Comparison of ENCODE assay signal across 8 mouse cellular contexts in genomic region chr12:79898198-79898930, GRCm38 (mm10).
DNase-seq lines count a peak whose midpoint lies in the region; ATAC-seq lines count a peak whose summit lies in the region.

No protein-coding gene starts in this region.

- peaks cover 31% of the 10 kb centered on the region for H3K4me1 ChIP-seq in lung, embryonic 16.5 days (replicated peaks; ENCODE audit: control insufficient read depth, insufficient read depth, low read length)
- H3K4me1 ChIP-seq in intestine, embryonic 15.5 days (replicated peaks), result peaks cover 23% of the 10 kb centered on the region
- H3K4me1 ChIP-seq in neural tube, embryonic 13.5 days (replicated peaks), result peaks cover 45% of the 10 kb centered on the region

- WGBS in lung, embryonic 16.5 days, result 13% methylated on average over 12 of the region's 12 CpGs
- WGBS in intestine, embryonic 15.5 days, result 13% methylated on average over 12 of the region's 12 CpGs
- 7% methylated on average over 12 of the region's 12 CpGs for WGBS in neural tube, embryonic 13.5 days

- H3K4me2 ChIP-seq in lung, embryonic 16.5 days (ENCODE audit: low read depth, low read length), result 0 out of 2 replicates have a peak overlapping the region, but pooled peaks have one; percentile 7
- H3K4me2 ChIP-seq in intestine, embryonic 15.5 days (replicated peaks), result peak overlapping the region; percentile 26; the same call in 1 of the 2 replicates
- no peak overlapping the region for H3K4me2 ChIP-seq in neural tube, embryonic 13.5 days

- peak overlapping the region; percentile 63 for H3K27ac ChIP-seq in lung, embryonic 16.5 days (ENCODE audit: low read length)
- peak overlapping the region; percentile 52 for H3K27ac ChIP-seq in intestine, embryonic 15.5 days
- peak overlapping the region; percentile 52; the same call in 1 of the 2 replicates for H3K27ac ChIP-seq in neural tube, embryonic 13.5 days (replicated peaks)

- peaks cover 4% of the 10 kb centered on the region; the same call in 1 of the 2 replicates for H3K9me3 ChIP-seq in lung, embryonic 16.5 days (ENCODE audit: control insufficient read depth, low read length)
- H3K9me3 ChIP-seq in intestine, embryonic 15.5 days, result no peaks in the 10 kb centered on the region
- H3K9me3 ChIP-seq in neural tube, embryonic 13.5 days, result 0 out of 2 replicates have a peak, but pooled peaks cover 4% of the 10 kb centered on the region

- peak; percentile 19 for DNase-seq in CD4-positive, CD25-positive, alpha-beta regulatory T cell, adult 2 months (ENCODE audit: low read depth, low spot score)
- no peak for DNase-seq in lung, postnatal 36 days
- no peak for DNase-seq in ovary, adult 18-20 months (ENCODE audit: low spot score)
- no peak for DNase-seq in cerebellum, adult 11 months

- 0 out of 2 replicates have a peak overlapping the region, but pooled peaks have one; percentile 17 for H3K9ac ChIP-seq in lung, embryonic 16.5 days (ENCODE audit: low read length)
- no peak overlapping the region for H3K9ac ChIP-seq in intestine, embryonic 15.5 days
- H3K9ac ChIP-seq in neural tube, embryonic 13.5 days, result no peak overlapping the region

- no peaks in the 10 kb centered on the region for H3K36me3 ChIP-seq in lung, embryonic 16.5 days (ENCODE audit: control insufficient read depth, insufficient read depth, low read length)
- no peaks in the 10 kb centered on the region for H3K36me3 ChIP-seq in intestine, embryonic 15.5 days
- H3K36me3 ChIP-seq in neural tube, embryonic 13.5 days, result no peaks in the 10 kb centered on the region

- H3K4me3 ChIP-seq in lung, embryonic 16.5 days (ENCODE audit: low read length), result no peak overlapping the region
- H3K4me3 ChIP-seq in intestine, embryonic 15.5 days (replicated peaks), result no peak overlapping the region
- no peak overlapping the region for H3K4me3 ChIP-seq in neural tube, embryonic 13.5 days

- ATAC-seq in CD4-positive, CD25-positive, alpha-beta regulatory T cell, adult 4 months, result no peak
- ATAC-seq in lung, embryonic 16.5 days (ENCODE audit: low read depth), result peak; percentile 62
- peak; percentile 70 for ATAC-seq in intestine, embryonic 15.5 days
- ATAC-seq in neural tube, embryonic 13.5 days (ENCODE audit: low read depth), result peak; percentile 68; the same call in 1 of the 2 replicates

- H3K27me3 ChIP-seq in lung, embryonic 16.5 days (ENCODE audit: control insufficient read depth, insufficient read depth, low read depth, low read length), result no peaks in the 10 kb centered on the region
- no peaks in the 10 kb centered on the region for H3K27me3 ChIP-seq in intestine, embryonic 15.5 days (replicated peaks)
- no peaks in the 10 kb centered on the region for H3K27me3 ChIP-seq in neural tube, embryonic 13.5 days
